Mouse (Mus musculus) thymus, postnatal 14 days (tissue): Measurements from ENCODE around the gene Mgat2.

Source experiments
- DNase-seq: peaks from one replicate; pipeline ENCODE4 v3.0.0; 2021

Gene Mgat2

DNA sequence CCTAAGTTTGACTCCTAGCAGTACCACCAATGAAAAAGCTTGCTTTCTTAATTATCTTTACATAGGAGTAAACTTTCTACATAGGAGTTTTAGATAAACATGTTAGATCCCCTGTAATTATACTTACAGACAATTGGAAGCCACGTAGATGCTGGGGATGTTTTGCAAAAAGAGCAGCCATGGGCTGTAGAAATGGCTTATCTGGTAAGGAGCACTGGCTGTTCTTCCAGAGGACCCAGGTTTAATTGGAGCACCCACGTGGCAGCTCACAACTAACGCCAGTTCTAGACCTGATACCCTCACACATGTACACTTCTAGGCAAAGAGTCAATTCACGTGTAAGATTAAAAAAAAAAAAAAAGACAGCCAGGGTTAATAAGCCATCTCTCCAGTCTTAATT is 2.2 kb upstream of the Mgat2 start:
- no peak for DNase-seq

DNA sequence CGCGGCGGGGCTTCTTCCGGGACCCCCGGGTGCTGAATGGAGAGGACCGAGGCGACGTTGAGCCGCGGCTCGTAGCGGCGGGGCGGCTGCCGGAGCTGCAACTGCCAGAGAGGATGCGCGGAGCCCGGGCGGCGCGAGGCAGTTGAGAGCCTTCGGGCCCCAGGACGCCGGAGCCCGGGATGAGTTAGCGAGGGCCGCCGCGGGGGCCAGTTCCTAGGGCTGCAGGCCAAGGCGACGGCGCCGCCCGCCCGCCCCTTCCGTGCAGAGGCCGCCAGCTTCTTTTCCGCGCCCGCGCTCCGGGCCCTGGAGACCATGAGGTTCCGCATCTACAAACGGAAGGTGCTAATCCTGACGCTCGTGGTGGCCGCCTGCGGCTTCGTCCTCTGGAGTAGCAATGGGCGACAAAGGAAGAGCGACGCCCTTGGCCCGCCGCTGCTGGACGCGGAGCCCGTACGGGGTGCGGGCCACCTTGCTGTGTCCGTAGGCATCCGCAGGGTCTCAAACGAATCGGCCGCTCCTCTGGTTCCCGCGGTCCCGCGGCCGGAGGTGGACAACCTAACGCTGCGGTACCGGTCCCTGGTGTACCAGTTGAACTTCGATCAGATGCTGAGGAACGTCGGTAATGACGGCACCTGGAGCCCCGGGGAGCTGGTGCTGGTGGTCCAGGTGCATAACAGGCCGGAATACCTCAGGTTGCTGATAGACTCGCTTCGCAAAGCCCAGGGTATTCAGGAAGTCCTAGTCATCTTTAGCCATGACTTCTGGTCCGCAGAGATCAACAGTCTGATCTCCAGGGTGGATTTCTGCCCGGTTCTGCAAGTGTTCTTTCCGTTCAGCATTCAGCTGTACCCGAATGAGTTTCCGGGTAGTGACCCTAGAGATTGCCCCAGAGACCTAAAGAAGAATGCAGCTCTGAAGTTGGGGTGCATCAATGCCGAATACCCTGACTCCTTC is 662 bp downstream of the Mgat2 start:
- DNase-seq = no peak

DNA sequence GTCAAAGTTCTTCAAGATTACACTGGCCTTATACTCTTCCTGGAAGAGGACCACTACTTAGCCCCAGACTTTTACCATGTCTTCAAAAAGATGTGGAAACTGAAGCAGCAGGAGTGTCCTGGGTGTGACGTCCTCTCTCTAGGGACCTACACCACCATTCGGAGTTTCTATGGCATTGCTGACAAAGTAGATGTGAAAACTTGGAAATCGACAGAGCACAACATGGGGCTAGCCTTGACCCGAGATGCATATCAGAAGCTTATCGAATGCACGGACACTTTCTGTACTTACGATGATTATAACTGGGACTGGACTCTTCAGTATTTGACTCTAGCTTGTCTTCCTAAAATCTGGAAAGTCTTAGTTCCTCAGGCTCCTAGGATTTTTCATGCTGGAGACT is 1.4 kb downstream of the Mgat2 start:
- DNase-seq = no peak

GRCm38 (mm10) chr12:69186811-69187471 is 3.0 kb downstream of the Mgat2 start:
- no peak for DNase-seq

GRCm38 (mm10) chr12:69190074-69190473 is 6.1 kb downstream of the Mgat2 start:
- no peak for DNase-seq

DNA sequence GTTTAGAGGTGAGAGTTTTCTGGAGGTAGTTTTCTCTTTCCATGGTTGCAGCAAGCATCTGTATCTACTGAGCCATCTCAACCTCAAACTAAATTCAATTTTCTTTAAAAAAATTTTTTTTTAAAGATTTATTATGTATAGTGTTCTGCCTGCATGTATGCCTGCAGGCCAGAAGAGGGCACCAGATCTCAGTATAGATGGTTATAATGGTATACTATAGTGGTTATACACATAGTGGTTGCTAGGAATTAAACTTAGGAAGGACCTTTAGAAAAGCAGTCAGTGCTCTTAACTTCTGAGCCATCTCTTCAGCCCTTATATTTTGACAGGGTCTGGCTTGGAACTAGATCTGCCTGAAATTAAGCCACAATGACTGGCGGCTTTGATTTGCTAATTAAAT is 6.6 kb downstream of the Mgat2 start:
- DNase-seq = peak; percentile 19

GRCm38 (mm10) chr12:69191396-69191795 is 7.4 kb downstream of the Mgat2 start:
- DNase-seq = no peak

DNA sequence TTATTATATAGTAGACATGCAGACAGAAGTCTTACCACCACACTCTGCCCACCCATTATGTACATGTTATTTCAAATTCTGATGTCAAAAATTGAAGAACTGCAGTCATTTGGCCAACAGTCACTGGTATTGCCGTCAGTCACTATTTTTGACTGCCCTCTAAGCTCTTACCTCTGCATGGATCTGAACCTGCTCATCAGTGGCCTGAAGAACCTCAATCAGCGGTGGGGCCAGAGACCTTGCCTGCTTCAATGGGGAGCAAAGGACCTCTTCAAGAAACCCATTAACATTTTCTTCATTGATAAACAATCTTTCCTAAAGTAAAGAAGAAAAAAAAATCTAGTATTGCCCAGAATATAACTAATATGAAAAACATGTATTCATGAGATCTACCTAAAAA is 8.7 kb downstream of the Mgat2 start:
- DNase-seq = no peak

DNA sequence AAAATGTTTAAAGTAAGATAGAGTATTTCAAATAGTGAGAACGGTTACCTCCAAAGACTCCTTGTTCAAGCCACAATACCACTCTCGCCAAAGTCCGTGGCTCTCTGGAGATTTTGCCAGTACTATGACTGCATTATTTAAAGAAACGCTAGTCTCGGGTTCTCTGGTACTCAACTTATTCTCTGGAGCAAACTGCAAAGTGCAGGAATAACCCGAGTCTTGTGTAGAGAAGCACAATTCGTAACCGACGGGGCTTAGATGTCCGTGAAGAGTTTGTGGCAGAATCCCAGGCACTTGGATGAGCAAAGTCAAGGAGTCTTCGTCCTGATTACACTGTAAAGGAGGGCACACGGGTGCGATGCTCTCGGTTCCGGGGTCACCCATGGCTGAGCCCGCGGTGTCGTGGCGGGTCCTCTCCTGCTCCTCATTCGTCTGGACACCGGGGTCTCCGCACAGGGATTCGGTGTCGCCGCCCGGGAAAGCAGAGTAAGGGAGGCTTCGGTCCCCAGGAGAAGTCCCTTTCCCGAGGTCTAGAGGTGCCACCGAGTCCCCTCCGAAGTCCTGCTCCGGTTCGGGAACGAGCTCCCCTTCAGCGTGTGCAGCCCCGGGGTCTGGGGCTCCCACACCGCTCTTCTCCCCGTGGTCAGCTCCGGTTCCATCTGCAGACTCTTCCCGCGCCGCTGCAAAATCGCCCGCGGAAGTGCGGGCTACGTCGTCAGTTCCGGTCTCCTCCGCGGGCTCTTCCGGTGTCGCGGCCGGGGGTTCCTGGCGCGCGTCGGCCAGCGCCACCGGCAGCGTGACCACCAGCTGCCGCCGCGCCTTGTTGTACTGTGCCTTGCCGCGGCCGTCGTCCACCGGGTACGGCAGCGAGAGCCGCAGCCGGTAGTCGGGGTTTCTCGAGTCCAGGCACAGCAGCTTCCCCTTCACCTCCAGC is 12.8 kb downstream of the Mgat2 start, which contains the start of gene Gm49383:
Gene Gm49383 (minus strand): TSS at position 661 of the 934 bp plus-strand sequence.
- DNase-seq = peak; percentile 67

DNA sequence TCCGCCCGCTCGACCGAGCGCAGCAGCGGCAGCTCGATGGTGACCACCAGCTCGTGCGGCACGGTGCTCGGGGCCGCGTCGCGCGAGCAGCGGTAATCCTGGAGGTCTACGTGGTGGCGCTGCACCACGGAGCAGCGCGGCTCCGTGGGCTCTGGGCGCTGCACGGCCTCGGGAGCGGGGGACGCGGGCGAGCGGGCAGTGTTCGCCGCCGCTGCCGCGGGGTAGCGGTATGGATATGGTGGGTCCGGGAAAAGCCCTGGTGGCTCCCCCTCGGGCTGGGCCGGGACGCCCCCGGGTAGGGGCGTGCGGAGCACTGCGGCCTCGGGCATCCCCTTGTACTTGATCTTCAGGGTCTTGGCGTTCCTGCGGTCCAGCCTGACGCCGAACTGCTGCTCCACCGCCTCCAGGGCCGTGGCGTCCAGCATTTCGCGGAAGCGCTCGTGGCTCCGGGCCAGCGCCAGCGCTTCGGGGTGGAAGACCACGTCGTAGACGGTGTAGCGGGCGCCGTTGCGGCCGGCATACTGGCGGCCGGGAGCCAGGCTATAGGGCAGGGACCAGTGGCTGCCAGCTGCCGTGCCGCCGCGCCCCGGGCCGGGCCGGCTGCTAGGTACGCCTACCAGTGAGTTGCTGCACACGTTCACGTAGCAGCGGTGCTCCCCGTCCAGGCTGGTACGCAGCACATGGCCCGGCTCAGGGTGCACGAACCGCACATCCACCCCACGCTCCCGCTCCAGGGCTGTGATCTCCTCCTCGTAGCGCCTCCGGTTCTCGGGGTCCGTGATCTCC is 13.6 kb downstream of the Mgat2 start:
- DNase-seq = peak; percentile 54

DNA sequence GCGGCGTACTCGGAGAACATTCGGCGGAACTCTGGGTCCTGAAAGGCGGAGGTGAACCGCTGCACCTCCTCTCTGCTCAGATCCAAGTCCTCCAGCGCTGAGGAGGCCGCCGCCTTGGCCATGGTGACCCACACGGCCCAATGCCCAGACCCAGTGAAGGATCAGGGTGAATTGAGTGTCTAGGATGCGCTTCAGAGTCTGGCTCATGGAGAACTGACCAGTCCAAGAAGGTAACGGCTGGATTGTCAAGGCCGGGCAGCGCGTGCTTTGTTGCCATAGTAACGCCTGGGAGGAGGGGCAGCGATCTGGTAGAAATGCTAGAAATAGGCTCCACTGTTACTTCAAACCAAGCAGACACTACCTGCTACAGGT is 14.2 kb downstream of the Mgat2 start, which contains the start of gene Dnaaf2:
Gene Dnaaf2 (minus strand): TSS at position 266 of the 372 bp plus-strand sequence.
- DNase-seq = peak; percentile 59

GRCm38 (mm10) chr12:69198985-69199384 is 15.0 kb downstream of the Mgat2 start:
- no peak for DNase-seq

DNA sequence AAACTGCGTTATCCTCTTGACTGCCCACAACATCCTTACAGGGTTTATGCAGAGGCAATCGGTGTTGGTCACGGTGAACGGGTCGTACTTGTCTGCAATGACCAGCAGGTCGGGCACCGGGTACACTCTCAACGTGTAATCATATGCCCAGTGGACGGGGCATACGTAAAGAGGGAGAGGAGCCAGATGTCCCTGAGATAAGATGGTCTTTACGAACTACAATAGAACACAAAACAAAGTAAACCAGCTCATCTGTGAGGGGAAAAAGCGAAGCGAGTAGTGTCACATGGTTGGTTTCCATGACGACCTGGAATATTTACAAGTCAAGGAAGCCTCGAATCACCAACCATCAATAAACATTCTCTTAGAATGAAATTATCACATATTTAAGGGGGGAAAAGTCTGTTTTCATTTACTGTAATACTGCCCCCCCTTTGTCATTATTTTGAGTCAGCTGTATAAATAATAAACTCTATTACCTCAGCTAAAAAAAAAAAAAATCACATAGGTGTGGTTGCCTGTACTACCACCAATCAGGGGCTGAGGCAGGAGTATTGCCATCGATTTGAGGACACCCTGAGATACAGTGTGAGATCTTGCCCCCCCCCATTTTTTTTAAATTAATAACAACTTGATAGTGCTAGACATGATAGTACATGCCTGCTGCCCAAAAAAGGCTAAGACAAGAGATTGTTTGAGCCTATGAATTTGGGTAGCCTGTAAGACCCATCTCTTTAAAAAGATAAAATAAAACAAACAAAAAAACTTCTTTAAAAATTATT is 20.3 kb downstream of the Mgat2 start, which contains the start of gene Gm49384:
Gene Gm49384 (minus strand): TSS at position 216 of the 782 bp plus-strand sequence.
- no peak for DNase-seq

- DNase-seq = no peak
Observed at GRCm38 (mm10) chr12:69207396-69207795, 23.4 kb downstream of the Mgat2 start.

DNA sequence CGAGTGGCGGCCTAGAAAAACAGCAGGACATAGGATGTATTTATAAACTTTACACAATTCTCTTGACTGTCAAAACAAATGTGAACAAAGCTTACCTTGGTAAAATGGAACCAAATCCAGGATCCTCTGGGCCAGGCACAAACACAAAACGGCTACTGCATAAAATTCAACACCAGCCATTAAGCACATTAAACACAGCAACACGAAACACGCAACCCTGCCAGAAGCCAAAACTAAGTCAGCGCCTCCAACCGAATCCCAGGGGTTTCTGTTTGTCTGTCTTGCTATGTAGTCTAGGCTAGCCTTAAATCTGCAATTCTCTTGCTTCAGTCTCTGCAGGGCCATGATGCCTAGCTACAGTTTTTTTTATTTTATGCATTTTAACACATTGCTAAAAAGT is 24.0 kb downstream of the Mgat2 start:
- no peak for DNase-seq

- no peak for DNase-seq
Observed at GRCm38 (mm10) chr12:69208520-69208919, 24.6 kb downstream of the Mgat2 start.

- DNase-seq = no peak
Observed at GRCm38 (mm10) chr12:69210056-69210979, 26.4 kb downstream of the Mgat2 start.

DNA sequence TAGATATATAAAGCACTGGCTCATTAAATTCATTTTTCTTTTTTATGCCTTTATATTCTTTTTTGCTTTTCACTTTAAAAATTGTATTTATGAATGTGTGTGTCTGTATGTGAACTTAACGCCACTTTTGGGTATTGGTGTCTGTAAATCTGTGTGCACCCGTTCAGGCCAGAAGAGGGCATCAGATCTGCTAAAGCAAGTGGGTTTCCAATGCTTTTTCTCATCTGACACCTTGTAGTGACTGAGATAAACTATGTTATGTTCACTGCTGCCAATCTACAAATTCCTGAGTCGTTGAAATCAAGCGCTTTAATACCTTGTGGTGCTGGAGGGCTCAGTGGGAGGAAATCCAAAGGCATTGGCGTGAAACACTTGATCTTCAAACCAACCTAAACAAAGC is 27.1 kb downstream of the Mgat2 start:
- peak; percentile 29 for DNase-seq

GRCm38 (mm10) chr12:69213186-69213777 is 29.3 kb downstream of the Mgat2 start:
- no peak for DNase-seq

- DNase-seq = no peak
Observed at GRCm38 (mm10) chr12:69214393-69214792, 30.4 kb downstream of the Mgat2 start.
